In genomic region chr10:71502096-71502495, GRCm38 (mm10) we compare ENCODE assay signal across 16 mouse cellular contexts.
"Had no signal": no experiment of that assay in that cellular context is flagged by ENCODE, and none has a peak within 500 bp of the region (broad histone marks: within the 10 kb centered on the region; RNA-seq: fewer than 3 reads in every experiment).

No protein-coding gene starts in this region.

- H3K36me3 ChIP-seq: limb, embryonic 13.5 days; liver, embryonic 15.5 days; midbrain, embryonic 12.5 days; neural tube, embryonic 15.5 days had no signal

- H3K9ac ChIP-seq: limb, embryonic 13.5 days; liver, embryonic 15.5 days; lung, embryonic 14.5 days; midbrain, embryonic 12.5 days; neural tube, embryonic 15.5 days had no signal

- H3K27ac ChIP-seq: layer of hippocampus, adult 2 months; limb, embryonic 13.5 days; liver, embryonic 15.5 days; midbrain, embryonic 12.5 days; neural tube, embryonic 15.5 days had no signal

- H3K9me3 ChIP-seq: limb, embryonic 13.5 days; liver, embryonic 15.5 days; midbrain, embryonic 12.5 days; neural tube, embryonic 15.5 days had no signal

- H3K4me3 ChIP-seq: layer of hippocampus, adult 2 months; limb, embryonic 13.5 days; liver, embryonic 15.5 days; midbrain, embryonic 12.5 days; neural tube, embryonic 15.5 days had no signal

- H3K27me3 ChIP-seq: limb, embryonic 13.5 days; liver, embryonic 15.5 days; midbrain, embryonic 12.5 days; neural tube, embryonic 15.5 days had no signal

- H3K4me2 ChIP-seq: limb, embryonic 13.5 days; liver, embryonic 11.5 days; liver, embryonic 15.5 days; lung, embryonic 14.5 days; midbrain, embryonic 12.5 days; neural tube, embryonic 15.5 days had no signal

- H3K4me1 ChIP-seq: limb, embryonic 13.5 days; liver, embryonic 15.5 days; midbrain, embryonic 12.5 days; neural tube, embryonic 15.5 days had no signal

- DNase-seq: kidney, adult 18-20 months; kidney, postnatal 10 days; kidney, postnatal 4 days; left cerebral cortex, postnatal 4 days; lung, embryonic 14.5 days; lung, postnatal 10 days; lung, postnatal 4 days; right cerebral cortex, adult 18-20 months; thymus, adult 2 months; thymus, postnatal 25 days had no signal
